Mouse (Mus musculus) kidney, postnatal 25 days (tissue): ENCODE data around the gene Ccdc85c.

Source experiments
- DNase-seq, 2 experiments: peaks; one replicate each; pipeline ENCODE4 v3.0.0; 2021; ENCODE audit warnings: mixed read lengths in 2 of 2

Gene Ccdc85c

DNA sequence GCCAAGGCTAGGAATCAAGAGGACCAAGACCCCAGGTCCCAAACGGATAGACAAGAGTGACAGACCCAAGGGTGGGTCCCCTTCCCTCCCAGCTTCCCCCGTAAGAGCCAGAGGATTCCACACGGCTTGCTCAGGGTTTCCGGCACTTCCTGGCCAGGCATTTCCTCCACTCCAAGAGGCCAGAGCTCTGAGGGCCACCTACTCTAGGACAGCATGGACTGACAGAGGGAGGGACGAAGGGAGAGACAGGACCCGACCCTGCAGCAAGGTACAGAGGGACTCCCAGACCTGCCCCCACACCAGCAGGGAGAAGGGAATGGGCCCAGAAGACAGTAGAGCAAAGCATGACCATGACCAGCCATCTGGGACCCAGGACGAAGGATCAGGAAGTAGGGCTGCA is 7.6 kb downstream of the Ccdc85c start:
- peak in 1 of 2 experiments; percentile 66 for DNase-seq

DNA sequence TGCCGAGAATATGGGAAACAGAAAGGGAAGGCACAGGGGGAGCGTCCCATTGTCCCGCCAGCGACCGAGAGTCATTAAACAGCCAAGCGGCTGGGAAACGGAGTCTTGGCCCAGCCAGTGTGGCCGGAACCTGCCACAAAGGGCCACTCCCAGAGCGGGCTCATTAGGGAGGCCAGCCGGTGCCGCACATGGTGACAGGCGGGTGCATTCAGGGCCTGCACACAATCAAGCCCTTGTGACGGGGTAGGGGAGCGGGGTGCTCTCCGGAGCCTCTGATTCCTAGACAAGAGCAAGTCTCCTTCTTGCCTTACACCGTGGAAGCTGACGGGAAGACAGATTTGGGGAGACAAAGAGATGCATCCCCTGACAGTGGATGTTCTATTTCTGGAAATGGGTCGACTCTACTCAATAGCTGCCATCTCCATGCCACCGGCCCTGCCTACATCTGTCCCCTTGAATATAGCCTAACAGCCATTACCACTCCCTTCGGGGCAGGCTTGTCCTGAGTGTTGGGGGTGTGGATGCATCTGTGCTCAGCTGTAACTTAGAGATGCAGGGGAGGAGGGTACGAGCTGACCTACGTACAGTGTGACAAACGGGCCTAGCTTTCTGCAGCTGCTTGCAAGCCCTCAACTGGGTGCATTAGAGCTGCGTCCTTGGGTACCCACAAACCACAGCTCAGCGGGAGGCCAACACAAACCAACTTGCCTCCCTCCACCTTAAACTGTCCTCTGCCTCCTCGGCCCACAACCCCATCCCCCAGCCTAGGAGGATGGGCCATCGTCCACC is 9.2 kb downstream of the Ccdc85c start:
- DNase-seq: peak; percentile 43 to 67

DNA sequence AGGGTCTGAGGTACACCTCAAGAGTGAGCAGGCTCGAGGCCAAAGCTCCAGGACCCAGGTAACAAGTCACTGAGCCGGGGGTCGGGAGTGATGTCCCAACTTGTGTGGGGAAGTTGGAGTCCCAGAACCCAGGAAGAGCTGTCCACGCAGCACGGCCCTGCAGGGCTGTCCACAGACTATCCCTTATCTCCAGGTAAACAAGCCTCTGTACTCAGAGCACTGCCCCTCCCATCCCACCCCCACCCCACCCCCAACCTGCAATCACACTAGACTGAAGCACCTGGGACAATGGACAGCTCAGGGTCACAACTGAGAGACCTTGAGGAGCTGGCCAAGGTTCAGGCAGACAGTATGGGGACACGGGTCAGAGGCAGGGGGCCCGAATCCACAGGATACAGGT is 10.3 kb downstream of the Ccdc85c start:
- no peak for DNase-seq

DNA sequence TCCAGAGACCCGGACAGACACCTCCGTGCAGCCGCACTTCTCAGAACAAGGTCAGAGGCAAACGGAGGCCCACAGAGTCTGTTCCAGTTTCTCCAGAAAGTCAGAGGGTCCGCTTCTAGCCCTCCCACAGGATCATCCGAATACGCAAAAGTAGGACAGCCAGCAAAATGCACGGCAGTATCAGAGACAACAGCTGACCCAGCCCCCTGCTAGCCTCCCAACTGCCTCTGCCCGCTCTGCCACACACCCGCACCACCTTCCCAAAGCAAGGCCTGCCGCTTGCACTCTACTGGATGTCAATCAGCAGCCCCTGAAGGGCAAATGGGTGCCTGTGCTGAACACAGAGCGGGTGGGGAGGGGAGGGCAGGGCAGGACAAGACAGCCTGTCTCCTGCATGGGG is 14.3 kb downstream of the Ccdc85c start:
- no peak for DNase-seq

DNA sequence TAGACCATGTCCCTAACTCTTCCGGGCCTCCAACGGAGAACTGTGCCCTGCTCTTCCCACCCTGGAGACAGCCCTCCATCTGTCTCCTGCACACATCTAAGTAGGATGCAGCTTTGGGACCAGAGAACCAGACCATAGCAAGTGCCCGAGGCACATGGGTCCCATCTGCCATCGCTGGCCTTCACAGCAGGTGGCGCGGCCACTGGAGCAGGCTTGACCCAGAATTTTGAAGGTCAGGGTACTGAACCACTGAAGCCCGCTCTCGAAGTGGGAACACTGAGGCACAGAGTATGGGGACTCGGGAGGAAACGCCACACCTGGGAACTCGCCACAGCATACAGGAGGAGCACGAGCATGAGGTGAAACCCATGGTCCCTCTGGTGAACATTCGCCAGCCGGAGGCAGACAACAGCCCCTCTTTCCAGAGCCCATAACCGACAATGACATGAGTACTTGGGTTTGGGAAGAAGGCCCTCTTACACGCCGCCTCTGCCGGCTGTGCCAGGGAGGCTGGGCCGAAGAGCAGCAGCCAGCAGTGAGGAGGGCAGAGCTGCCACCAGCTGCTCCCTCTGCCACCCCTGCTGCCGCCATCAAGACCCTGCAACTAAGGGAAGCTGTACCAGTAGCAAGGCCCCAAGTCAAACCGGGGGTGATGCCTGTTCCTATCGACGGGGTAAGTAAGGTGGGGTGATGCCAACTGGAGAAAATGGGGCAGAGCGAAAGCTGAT is 15.7 kb downstream of the Ccdc85c start:
- no peak for DNase-seq

DNA sequence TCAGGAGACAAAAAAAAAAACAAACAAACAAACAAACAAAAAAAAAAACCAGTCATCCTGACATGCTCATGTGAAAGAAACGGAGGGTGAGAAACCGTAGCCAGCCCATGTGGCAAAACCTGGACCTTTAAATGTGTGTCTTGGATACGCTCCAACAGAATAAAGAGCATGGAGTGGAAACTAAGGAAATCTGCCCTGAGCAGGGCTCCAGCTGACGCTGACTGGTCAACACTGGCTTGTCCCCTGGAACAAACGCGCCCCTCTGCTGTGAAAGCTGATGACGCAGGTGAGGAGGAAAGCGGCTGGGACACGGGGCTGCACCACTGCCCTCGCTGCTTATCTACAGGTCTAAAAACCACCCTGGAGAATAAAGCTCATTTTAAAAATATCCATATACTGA is 18.5 kb downstream of the Ccdc85c start:
- DNase-seq: peak; percentile 56 to 83

DNA sequence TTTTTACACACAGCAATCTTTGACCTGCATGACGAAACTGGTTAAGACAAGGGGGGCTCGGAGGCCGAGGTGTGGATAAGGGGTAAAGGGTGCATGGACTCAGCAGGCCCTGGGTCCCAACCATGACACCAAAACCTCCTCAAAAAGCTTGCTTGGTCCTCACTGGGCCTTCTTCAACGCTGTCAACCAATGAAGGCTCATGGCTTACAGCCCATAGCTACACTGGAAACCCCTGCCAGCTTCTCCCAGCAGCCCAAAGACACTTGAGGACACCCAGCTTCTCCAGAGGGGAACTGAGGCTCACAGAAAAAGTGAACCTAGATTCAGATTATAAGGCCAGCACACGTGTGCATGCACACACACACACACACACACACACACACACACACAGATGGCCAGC is 19.3 kb downstream of the Ccdc85c start:
- no peak for DNase-seq

DNA sequence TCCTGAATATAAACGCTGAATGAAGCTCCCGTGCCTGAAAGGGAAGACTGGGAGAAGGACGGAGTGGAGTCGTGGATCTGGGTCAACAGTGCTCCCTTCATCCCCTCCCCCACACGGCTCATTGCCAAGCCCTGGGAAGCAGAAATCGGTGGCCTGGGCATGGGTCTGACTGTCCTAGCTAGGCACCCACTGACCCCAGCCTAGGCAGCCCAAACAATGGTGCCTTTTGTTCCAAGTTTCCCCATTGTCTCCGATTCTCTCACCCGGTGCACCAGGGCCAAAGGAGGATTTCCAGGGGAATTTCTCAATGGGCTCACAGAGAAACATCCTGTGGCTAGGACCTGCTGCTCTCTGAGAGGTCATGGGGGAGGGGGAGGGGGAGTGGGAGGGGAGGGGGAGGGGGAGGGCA is 19.7 kb downstream of the Ccdc85c start:
- peak; percentile 79 to 83 for DNase-seq

DNA sequence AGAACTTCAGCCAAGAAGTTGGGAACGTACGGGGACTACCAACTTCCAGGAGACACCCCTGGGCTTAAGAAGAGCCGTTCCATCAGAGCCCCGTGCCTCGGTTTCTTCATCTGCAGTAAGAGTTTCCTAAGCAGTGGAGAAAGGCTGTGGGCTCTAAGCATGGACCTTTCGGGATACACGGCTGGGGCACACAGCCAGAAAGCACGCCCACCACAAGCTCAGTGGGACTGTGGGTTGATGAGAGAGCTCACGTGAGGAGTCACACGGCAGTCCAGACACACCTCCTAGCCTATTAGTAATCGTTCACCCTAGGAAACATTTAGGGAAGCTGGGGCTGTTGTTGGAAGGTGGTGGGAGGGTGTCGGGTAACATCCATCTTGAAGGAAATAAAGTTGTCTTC is 22.2 kb downstream of the Ccdc85c start:
- peak in 1 of 2 experiments; percentile 41 for DNase-seq

DNA sequence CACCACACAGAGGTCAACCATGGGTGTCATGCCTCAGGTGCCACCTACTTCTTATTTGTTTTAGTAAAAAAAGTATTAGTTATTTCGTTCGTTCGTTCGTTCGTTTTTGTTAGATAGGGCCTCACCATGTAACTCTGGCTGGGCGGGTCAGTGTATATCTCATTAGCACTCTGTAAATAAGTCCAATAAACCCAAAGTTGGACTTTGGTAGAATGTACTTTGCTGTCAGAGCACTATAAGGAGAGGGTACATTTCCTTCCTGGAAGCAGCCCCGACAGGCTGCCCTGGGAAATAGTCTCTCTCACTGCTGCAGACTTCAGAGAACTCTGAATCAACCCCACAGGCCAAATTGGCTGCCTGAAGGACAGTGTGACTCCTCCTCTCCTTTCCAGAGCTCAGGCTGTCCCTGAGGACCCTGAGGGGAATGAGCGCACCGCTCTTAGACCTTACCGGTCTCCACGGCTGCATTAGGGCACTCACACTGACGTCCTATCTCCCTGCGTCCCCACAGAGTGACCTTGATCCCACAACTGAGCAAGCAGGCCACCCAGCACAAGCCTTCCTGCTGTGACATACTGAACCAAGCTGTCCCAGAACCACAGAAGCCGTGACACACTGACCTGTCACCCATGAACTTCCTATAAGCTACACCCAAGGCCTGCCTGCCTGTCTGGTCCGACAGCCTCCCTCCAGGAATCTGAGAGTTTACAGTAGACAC is 23.2 kb downstream of the Ccdc85c start:
- peak in 1 of 2 experiments; percentile 50 for DNase-seq

DNA sequence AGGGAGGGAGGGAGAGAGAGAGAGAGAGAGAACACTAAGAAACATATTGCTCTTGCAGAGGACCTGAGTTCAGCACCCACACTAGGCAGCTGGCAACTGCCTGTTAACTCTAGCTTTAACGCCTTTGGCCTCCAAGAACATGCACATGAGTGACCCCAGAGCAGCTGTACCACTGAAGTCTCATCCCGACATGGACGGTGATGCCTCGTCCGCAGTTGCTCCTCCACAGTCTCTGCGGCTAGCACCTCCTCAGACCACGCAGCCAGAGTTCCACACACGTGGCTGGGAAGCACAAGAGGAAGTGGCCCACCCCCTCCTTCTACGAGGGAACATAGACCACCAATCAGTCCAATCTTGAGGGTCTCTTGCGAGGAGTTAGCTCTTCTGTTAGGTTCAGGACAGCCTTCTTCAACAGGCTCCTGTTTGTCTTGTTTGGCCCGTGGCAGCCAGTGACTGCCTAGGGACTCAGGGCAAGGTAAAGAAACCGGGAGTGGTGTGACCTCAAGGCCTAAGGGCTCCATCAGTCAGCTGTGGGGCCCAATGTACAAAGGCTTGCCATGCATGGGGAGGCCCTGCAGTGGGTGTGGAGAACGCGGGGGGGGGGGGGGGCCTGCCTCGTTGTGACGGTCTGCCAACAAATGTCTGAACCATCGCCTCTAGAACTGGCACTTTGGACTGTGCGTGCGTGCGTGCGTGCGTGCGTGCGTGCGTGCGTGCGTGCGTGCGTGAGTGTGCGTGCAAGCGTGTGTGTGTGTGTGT is 24.0 kb downstream of the Ccdc85c start:
- peak in 1 of 2 experiments; percentile 39 for DNase-seq

DNA sequence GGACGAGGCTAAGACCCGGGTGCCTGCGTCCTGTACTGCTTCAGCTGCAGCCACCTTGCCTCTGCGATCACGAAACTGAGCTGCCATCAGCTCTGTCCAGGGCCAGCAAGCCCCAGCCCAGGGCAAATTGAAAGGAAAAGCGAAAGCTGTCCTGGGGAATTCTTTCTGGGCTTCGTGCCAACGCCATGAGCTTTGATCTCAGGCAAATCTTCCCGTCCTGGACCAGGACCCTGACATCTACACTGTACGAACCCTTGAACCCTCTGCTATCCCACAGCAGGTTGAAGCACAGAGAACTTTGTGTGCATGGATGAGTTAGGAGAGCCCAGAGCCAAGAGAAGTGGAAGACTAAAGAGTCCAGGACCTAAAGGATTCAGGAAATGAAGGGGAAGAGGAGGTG is 25.7 kb downstream of the Ccdc85c start:
- DNase-seq: peak; percentile 95 to 96

DNA sequence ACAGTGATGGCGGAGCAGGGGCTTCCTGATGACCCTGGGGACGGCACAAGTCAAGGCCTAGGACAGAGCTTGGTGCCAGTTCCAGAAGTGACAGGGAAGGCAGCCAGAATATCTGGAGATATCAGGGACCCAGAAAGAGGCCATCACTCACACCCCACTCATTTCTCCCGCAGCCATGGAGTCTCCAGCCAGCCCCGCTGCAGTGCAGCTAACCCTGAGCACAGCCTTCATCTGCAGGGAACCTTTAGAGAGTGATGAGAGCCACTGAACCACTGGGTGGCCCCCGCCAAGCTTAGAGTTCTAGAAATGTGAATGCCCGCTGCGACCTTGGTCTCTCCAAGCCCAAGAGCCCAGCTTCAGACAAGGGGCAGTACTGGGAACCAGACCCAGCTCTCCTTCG is 26.2 kb downstream of the Ccdc85c start:
- no peak for DNase-seq

DNA sequence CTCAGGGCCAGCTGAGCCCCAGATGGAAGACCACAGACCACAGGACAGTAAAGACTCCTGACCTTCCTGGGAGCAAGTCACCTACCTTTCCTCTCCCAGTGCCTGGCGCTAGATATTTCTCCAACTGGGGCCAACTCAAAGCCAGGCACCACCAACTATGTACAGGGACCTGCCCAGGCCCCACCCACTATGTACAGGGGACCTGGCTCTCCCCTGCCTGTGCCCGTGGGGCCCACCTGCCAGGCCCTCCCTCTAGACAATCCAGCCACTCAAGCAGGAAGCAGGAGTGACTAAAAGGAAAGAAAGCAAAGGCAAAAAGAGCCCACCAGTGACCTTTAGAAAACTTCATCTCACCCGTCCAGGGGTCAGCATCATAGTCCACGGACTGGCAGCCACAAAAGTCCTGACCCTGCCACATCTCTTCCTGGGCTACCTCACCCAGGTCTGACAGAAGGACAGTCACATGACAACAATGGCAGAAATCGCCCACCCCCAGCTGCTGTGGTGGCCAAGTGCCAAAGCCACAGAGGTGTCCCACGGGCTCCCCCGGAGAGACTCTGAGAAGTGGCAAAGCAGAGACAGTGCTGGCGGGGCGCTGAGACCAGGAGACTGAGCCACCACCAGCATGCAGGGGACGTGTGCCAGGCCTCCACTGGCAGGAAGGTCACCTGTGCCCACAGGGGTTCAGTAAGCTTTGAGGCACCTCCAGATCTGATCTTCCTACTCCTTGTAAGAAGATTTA is 28.3 kb downstream of the Ccdc85c start:
- DNase-seq: peak; percentile 23 to 57

DNA sequence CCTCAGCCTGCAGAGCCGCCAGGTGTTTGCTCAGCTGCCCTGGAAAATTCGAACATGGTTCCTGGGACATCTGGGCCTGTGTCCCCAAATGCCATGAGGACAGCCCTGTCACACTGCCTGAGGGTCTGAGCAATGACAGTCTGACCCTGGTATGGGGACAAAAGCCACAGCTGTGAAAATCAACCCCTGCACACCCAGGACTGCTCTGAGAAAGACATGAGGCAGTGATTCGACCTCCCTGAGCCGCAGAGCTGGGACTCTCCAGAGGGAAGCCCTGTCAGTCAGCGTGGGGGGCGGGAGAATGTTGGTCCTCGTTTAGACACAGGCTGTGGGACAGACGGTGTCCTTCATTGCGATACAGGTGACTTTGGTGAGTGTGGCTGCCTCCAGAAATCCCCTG is 29.6 kb downstream of the Ccdc85c start:
- no peak for DNase-seq

DNA sequence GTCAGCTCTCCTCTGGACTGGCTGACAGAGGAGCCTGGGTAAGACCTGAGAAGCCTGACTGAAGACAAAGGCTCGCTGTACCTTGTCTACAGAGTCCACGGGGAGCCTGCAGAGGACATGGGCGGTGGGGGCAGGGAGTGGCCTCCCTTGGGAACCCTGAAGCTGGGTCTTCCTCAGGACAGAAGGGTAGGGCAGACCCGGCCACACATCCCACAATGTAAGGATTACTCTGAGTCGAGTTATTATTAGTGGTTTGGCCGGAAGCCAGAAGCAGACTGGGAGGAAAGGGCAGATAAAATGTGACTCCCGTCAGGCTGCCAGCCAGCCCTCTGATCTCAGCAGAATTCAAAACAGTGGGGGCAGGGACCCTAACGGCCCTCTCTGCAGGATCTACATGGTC is 30.4 kb downstream of the Ccdc85c start:
- peak; percentile 91 to 93 for DNase-seq

DNA sequence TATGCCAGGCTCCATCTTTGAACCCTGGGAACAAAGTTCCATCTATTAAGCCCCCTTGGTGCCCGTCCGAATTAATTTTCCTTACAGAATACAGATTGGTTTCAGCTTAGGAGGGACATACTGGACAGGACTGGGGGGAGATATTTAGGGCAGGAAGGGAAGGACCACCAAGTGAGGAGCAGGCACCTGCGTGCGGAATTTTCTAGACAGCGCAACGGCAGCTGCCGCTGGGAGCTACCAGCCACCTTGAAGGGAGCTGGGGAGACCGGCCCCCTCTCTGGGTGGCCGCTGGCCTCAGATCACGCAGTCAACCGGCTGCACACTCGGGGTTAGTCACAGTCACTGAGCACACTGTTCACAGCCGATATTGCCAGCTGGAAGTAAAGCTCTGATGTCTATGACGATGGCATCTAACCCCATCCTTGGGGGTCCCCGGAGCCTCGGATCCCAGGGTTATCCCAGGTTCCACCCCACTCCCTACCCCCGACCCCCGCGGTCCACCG is 32.9 kb downstream of the Ccdc85c start:
- peak in 1 of 2 experiments; percentile 60 for DNase-seq

DNA sequence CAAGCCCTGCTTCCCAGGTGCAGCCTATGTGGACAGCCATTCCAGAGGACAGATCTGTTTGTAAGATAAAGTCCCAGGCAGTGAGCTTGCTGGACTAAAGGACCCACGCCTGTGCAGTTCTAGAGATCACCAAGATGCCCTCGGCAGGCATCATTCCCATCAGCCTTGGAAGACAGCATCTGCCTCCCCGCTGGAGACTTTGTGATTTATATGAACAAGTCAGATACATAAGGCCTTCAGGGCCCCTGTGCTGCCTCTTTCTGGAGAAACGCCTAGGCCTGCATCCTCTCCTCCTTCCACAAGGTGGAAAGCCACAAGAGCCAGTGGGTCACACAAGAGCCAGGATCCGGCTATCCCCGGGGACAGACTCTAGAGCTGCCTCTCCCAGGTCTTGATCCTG is 33.6 kb downstream of the Ccdc85c start:
- DNase-seq: no peak

DNA sequence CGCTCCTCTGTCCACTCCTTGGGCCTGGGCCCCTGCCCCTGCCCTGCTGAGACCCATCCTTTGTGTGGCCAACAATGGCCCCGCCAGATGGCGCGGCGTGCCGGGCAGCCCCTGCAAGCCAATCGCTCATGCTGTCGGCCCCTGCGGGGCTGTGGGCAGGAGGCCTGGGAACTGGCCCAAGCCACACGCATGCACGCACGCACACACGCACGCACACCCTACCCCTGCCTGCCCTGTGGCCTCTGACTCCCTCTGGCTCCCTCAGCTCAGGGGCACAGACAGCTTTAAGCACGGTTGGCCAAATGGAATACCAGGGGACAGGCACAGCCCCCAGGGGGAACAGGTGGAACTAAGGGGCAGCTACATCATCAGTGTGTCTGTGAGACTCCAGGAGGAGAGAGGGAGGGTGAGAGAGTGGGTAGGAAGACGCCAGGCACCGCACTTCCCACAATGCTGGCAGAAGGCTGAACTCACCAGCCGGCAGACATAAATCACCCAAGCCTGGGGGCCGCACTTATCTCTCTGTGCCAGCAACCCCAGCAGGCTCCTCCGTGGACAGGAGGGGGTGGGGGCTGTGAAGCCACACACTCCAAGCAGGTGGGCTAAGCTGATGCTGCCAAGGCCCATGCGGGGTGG is 34.2 kb downstream of the Ccdc85c start:
- peak in 1 of 2 experiments; percentile 58 for DNase-seq

DNA sequence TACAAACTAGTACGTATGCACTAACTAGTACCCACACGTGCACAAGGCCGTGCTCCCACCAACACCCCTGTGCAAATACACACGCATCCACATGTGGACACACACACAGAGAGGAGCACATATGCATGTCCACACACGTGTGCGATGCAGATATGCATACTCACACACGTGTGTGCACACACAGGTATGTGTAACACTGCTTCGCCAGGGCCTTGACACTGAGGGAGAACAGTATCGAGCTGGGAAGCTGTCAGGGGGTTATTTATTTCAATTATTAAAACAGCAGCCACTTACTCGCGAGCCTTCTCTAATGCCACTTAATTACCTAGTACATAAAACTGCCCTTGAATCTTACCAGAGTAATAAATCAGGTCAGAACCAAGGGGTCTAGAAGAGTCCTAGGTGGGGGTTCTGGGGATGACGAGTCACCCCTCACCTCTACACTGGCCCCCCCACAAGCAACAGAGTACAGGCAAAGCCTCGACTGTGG is 34.8 kb downstream of the Ccdc85c start:
- no peak for DNase-seq

DNA sequence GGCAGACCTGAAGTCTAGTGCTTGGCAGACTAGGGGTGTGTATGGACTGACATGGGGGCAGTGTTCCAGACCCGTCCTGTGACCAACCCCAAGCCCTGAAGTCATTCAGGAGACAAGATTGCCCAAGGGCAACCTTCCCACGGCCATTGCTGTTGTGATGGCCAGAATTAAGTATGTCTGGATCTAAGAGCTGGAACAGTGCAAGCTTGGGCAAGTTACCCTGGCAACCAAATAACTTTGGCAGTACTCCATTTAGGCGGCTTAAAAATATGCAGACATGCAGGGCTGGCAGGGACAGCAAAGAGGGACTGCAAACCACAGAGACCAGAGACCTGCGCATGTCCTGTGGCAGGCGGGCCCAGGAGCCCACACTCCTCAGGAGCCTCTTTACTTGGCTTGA is 35.8 kb downstream of the Ccdc85c start:
- DNase-seq: peak; percentile 76 to 82
